Mouse (Mus musculus) C2C12 (cell line): ENCODE measurements around the gene Rbfox2.

ENCODE experiments used
- CTCF ChIP-seq: IDR thresholded peaks from one replicate; pipeline ENCODE4 v1.5.1; 2011; ENCODE audit not compliant: control insufficient read depth, insufficient read depth, insufficient read length
- MAX ChIP-seq: IDR thresholded peaks from one replicate; pipeline ENCODE4 v1.6.1; 2011; ENCODE audit warnings: mild to moderate bottlenecking, control low read depth
- MYOD1 ChIP-seq: IDR thresholded peaks from one replicate; pipeline ENCODE4 v1.6.1; 2011; ENCODE audit warnings: low read depth; ENCODE audit not compliant: control insufficient read depth, insufficient read length
- USF1 ChIP-seq: IDR thresholded peaks from one replicate; pipeline ENCODE4 v1.6.1; 2011; ENCODE audit warnings: low read depth, mild to moderate bottlenecking, control low read depth, moderate library complexity

DNA sequence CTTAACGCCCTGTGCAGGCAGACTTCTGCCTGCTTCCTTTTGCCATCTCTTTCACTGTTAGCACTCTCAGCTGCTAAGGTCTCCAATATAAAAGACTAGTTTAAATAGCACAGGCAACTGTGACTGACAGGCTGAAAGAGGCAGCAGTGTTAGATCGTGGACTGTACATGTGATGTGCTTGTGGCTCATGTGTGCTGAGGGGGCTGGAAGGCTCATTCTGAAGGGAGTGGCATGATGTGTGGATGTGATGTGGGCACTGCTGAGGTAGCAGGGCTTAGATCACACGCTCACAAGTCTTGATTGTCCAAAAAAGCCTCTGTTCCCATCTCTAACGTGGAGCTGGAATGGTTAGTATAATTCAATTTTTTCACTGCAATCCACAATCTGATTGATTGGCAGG lies 215.4 kb downstream of the Rbfox2 start:
- TF ChIP-seq CTCF (no peak), MYOD1 (no peak), USF1 (no peak), MAX (no peak)
